Mouse (Mus musculus) liver, postnatal 0 days (tissue): ENCODE results near the gene Bcl7c.

ENCODE experiments used
- CTCF ChIP-seq: sonication (generic); IDR thresholded peaks from 2 replicates; pipeline ENCODE4 v1.5.1; 2016; ENCODE audit warnings: antibody characterized with exemption, low read depth
- EP300 ChIP-seq: IDR thresholded peaks from 2 replicates; pipeline ENCODE4 v1.6.1; 2016; ENCODE audit warnings: antibody characterized with exemption, low read depth, mild to moderate bottlenecking

DNA sequence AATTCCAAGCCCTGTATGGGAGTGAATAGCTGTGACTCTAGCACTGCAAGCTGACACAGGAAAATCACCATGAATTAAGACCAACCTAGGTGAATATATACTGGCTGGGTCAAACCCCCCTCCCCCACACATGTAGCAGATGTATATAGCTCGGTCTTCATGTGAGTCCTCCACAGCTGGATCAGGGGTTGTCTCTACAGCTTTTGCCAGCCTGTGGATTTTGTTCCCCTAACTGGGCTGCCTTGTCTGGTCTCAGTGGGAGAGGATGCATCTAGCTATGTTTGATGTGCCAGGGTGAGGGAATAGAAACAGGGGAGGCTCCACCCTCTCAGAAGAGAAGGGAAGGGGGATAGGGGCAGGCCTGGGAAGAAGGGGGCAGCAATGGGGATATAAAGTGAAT lies 92.4 kb downstream of the Bcl7c start:
- no peak for TF ChIP-seq CTCF
- TF ChIP-seq EP300: no peak
